Mouse (Mus musculus) layer of hippocampus, adult 8-10 months (tissue): Measurements from ENCODE around the gene Cdadc1. TPM values are rescaled to one million over a fixed set of nuclear protein-coding genes. Genes with fewer than 3 reads are reported as not detected.

Experiments
- DNase-seq, 2 experiments: peaks; one replicate each; pipeline ENCODE4 v3.0.0; 2022; ENCODE audit warnings: low spot score in 2 of 2
- total RNA-seq, 4 experiments: library from RNA; stranded (reverse); gene quantifications; 2 replicates each; pipeline ENCODE4 v1.2.4; 2022

Gene Cdadc1
- total RNA-seq, 4 experiments from 2014 or later, result 52.6 to 61.9 (median 60.6) TPM

DNA sequence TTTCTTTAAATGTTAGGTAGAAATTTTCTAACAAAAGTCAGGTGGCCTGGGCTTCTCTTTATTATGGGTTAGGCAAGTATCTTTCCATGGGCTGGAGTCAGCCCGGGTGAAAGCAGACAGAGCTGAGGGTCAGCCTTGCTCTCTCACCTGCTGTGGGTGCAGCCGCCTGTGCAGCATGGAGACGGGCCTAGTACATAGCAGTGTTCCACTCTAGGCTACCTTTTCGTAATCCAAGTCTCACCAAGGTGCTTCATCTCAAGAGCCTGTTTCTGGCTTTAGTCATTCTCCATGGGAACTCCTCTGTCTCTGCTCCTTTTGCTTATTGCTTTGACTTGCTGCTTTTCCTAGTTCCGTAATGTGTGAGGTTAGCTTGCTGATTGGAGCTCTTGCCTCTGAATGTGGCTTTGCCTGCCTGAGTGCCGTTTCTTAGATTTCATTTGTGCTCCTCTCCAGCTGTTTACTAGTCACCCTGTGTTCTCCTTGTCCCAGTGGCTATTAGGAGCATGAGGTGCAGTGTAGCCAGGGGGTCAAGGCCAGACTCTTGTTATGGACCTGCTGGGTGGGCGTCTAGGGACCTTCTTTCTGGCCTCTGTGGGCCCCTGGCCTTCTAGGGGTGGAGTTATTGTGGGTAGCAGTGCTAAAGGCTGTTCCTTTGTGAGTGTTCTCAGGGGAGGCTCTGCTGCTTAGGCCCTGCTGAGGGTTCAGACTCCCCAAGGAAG lies 51.4 kb downstream of the Cdadc1 start:
- DNase-seq, result no peak

DNA sequence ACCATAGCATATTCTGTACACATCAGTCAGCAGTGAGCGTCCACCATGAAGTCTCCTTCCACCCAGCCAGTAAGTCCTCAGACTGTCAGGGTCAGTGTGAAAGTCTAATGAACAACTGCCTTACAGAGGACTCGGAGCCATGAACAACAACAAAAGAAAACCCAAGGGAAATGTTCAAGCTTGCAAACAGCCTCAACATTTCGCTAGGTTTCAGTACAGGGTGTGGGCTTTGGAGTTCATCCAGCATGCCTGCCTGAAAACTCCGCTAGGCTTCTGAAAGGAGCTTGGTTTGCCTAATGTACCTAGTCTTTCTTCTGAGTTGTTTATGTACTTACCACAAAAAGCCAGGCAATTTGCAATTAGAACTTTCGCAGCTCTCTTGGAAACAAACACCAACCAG lies 53.8 kb downstream of the Cdadc1 start:
- no peak for DNase-seq

DNA sequence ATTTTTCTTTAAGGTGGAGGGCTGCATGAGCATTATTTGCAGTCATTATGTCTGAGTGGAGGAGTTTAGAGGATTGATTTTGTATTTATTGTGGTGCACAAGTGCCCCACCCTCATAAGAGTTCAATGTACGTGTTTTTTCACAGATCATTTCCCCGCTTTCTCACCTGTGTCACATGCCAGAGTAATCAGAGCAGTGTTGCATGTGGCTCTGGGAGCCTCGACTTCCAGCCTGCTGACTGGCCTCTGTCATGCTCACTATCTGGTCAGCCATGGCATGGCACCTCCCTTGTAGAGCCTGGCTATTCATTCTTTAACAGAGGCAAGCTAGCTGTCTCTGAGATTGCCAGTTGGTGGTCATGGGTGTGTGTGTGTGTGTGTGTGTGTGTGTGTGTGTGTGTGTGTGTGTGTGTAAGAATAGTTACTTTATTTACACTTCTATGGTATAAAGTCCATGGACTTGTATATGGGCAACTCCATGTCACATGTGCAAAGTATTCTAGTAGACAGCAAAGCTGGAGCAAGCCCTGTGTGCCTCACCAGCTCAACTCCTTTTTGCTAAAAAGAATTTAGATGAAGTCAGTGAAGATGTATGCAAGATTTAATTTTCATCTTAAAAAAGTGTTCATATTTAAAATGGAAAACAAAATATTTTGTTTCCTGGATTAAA lies 54.5 kb downstream of the Cdadc1 start:
- DNase-seq, result no peak

DNA sequence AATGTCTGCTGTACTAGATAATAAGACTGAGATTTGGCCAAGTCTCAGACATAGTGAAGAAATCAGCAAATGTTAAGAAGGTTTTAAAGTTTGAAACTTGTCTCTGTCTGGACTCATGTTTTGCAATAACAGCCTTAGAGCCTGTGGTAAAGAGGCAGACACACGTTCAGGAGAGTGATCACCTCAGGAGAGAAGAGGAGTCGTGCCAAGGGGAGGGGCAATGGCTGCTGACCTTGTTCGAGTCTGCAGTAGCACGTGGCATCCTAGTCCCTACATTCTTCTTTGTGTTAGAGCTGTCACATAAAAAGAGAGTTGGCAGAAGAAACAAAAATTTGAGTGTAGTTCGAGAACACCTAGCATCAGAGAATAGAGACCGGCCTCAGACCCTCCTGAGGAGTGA lies 57.0 kb downstream of the Cdadc1 start:
- no peak for DNase-seq

DNA sequence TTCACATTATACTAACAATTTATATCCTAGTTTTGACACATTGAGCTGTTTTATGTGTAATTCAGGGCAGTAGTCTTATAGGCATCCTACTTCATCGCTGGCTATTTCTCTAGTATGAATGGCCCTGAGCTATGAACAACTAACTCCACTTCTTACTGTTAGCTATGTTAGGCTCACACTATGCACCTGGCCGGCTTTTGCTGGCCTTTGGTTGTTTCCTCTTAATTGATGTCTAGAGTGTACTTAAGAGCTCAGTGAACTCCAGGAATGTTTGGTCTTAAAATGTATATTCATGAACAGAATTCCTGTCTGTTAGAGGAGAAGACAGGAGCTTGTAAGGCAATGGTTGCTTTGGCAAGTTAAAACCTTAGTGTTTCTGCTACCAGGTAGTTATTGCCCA lies 57.5 kb downstream of the Cdadc1 start:
- no peak for DNase-seq

DNA sequence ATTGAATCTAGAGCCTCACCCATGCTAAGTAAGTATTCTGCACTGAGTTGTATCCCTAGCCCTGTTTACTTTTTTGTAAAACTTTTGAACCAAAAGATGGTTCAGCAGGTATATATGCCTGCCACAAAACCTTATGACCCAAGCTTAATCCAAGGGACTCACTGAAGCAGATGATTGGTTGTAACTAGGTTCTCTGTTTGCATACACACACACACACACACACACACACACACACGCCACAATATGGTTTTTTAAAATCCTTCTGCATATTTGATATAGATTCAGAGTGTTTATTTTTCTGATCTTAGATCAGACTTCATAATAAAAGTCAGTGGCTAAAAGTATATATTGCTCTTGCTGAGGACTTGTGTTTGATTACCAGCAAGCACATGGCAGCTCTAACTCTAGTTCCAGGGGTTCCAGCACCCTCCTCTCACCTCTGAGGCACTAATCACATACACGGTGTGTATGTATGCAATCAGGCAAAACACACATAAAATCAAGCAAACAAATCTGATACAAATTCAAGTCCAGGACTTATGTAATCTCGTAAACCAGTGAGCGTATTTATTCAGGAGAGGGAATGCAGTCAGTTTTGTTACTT lies 59.8 kb downstream of the Cdadc1 start:
- no peak for DNase-seq

DNA sequence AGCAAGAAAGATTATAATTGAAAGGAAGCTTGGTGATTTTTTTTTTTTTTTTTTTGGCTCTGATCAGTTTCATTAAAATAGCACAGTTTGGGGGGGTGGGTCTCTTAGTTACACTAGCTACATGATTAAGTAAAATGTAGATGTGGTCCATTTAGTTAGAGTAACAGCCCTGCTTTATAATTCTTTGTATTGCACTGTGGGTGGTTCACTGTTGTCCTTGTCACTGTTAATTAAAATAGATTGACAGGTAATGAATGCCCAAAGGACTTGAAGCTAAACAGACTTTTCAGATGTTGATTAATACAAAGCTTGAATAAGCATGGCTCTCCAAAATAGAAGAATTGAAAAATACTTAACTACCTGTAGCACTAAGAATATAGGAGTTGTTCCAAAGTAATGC lies 63.9 kb downstream of the Cdadc1 start:
- no peak for DNase-seq

DNA sequence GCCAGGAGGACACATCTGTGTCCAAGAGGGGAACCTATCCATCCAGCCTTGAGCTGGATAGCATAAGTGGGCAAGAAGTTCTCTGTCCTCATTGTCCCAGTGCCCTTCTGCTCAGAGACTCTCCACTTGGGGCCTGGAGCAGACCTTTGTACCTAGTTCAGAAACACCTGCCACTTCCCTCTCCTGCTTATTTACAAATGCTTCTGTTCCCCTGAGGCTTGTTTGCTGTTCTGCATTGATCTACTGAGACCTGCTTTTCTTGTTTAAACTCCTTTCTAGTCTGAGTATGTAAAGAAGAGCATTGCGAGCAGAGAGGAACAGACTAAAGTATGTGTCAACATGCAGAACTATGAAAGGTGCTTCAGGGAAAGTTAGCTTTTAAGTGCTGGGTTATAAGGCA lies 64.8 kb downstream of the Cdadc1 start:
- no peak for DNase-seq

DNA sequence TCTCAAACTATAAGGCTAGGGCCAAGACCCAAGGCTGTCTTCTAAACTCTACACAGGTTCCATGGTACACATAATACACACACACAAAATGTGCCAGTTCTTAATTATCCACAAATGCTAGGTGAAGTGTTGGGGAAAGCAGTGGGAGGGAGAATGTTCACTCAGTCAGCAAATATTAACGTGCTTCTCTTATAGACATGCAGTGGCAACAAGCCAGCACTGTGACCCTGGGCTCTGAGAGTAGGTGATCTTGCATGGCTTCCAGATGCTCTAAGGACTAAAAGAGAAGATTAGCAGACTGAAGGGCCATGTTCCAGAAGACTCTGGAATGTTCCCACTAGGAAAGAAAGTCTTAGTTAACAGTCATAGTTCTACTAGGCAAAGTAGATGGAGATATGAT lies 67.0 kb downstream of the Cdadc1 start:
- no peak for DNase-seq

DNA sequence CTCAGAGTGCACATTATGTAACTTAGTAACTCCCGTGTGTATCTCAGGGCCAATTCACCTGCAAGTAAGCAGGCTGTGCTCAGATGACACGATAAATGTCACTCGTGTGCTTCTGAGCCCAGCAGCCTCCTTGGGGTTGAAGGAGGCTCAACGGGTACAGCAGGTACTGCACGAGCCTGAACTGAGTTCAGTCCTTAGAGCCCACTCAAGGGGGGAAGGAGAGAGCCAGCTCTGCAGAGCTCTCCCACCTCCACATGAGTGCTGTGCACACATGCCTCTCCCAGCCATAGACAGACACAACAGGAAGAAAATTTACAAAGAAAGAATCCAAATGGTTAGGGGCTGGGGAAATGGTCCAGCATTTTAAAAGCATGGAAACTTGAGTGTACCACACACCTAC lies 71.9 kb downstream of the Cdadc1 start:
- no peak for DNase-seq

DNA sequence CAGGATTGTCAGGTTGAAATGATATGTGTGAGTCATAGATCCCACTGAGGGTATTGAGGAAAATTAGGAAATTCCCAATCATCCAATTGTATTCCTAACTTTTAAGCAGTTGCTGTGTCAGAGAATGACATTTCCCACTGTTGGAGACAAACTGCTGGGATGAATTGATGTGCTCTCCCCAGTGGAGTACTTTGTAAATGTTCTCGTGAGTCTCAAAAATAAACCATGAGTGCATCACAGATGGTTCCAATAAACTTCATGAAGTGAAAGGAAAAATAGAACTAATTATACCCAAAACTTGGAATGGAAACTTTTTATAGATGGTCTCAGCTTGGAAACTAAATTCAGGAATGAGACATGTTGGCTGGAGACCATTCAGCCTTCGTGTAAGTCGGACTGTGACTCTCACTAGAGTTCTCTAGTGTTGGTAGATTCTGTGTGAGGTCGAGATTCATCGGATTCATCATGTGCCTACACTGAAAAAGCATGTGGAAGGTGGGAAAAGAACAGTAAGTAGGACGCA lies 83.8 kb downstream of the Cdadc1 start:
- no peak for DNase-seq

Other genes starting within 250 kb of the Cdadc1 start
- gene Phf11d, start 232.5 kb downstream of the Cdadc1 start, total RNA-seq, result 1 to 10 TPM in 2 of 4 experiments, under 1 TPM in 2; 0.87 to 4.0 (median 1.3) TPM
- under 1 TPM; 0.45 to 0.95 (median 0.70) TPM for gene Phf11c, start 202.6 kb downstream of the Cdadc1 start, total RNA-seq
- gene Setdb2, start 157.1 kb downstream of the Cdadc1 start, total RNA-seq, result 1 to 10 TPM; 4.3 to 7.1 (median 5.6) TPM
- gene Cab39l, start 157.0 kb downstream of the Cdadc1 start, total RNA-seq, result 10 to 100 TPM; 23.0 to 26.7 (median 26.1) TPM
- 1 to 10 TPM; 3.2 to 4.3 (median 3.4) TPM for gene Shisa2, start 27.3 kb upstream of the Cdadc1 start, total RNA-seq